18 mouse cellular contexts compared by ENCODE assay signal in the genomic region with DNA sequence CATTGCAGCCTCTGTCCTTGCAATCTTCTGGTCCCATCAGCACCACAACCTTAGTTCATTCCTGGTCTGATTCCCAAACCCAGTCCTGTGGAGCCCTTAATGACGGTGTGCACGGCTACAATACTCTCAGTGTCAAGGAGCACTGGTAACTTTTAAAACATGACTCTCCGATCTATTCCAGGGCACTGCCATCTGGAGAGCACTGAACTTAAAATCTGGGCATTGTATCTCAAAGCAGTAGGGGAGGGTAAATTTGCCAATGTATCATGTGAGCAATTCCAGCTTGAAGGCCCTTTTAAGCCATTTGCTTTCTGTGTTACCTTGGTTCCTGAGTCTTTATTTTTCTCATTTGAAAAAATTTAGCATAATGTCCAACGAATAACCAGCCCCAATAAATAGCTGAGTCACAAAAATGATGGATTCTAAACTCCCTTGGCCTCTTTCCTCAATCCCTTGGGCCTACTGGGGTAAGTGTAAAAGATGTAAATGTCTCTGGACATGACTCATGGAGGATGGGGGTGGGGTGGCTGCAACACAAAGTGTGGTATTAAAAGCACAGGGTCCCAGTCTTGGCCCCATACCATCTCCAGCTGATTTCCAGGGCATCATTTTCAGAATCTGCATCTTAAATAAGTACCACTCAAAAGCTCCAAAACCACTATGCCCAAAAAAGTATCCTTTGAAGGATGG.
DNase-seq lines count a peak whose midpoint lies in the region; ATAC-seq and TF ChIP-seq lines count a peak whose summit lies in the region.
"Had no signal": no experiment of that assay in that cellular context is flagged by ENCODE, and none has a peak within 500 bp of the region (broad histone marks: within the 10 kb centered on the region; RNA-seq: fewer than 3 reads in every experiment).

No protein-coding gene starts in this region.

- no peaks in the 10 kb centered on the region for H3K9me3 ChIP-seq in kidney, embryonic 14.5 days (ENCODE audit: control insufficient read depth, low read length)
- H3K9me3 ChIP-seq in neural tube, embryonic 13.5 days = no peaks in the 10 kb centered on the region
- H3K9me3 ChIP-seq: embryonic facial prominence, embryonic 10.5 days; heart, embryonic 15.5 days; intestine, embryonic 15.5 days; limb, embryonic 10.5 days; liver, embryonic 15.5 days; stomach, embryonic 15.5 days had no signal

- 0 out of 2 replicates have a peak overlapping the region, but pooled peaks have one; percentile 18 for H3K9ac ChIP-seq in kidney, embryonic 14.5 days (ENCODE audit: low read depth, low read length)
- no peak overlapping the region for H3K9ac ChIP-seq in neural tube, embryonic 13.5 days
- H3K9ac ChIP-seq: heart, embryonic 15.5 days; intestine, embryonic 15.5 days; liver, embryonic 15.5 days; stomach, embryonic 15.5 days had no signal

- H3K27me3 ChIP-seq in kidney, embryonic 14.5 days (ENCODE audit: control insufficient read depth, insufficient read depth, low read length) = no peaks in the 10 kb centered on the region
- no peaks in the 10 kb centered on the region for H3K27me3 ChIP-seq in neural tube, embryonic 13.5 days
- H3K27me3 ChIP-seq: heart, embryonic 15.5 days; intestine, embryonic 15.5 days; liver, embryonic 15.5 days; stomach, embryonic 15.5 days had no signal

- peak; percentile 76 for DNase-seq in cerebellum, adult 9-10 months
- no peak for DNase-seq in cerebellum, adult 11 months
- DNase-seq in kidney, adult 8-10 months = no peak
- no peak for DNase-seq in neural tube, embryonic 10.5 days (ENCODE audit: extremely low spot score, low spot score)
- DNase-seq in gastrocnemius, adult 2 months = no peak
- DNase-seq in layer of hippocampus, adult 8-10 months (ENCODE audit: low spot score in 2 of 2) = no peak
- DNase-seq: B cell, adult 2 months; thymus, postnatal 14 days had no signal

- no peaks in the 10 kb centered on the region for H3K4me1 ChIP-seq in kidney, embryonic 14.5 days (ENCODE audit: control insufficient read depth, insufficient read depth, low read length)
- H3K4me1 ChIP-seq in neural tube, embryonic 13.5 days (replicated peaks) = peaks cover 20% of the 10 kb centered on the region
- H3K4me1 ChIP-seq: intestine, embryonic 15.5 days; limb, embryonic 10.5 days; liver, embryonic 15.5 days; stomach, embryonic 15.5 days had no signal

- ATAC-seq in kidney, embryonic 14.5 days (ENCODE audit: low FRiP score, low TSS enrichment) = no peak
- no peak for ATAC-seq in neural tube, embryonic 13.5 days (ENCODE audit: low read depth)
- ATAC-seq: intestine, embryonic 15.5 days had no signal

- no peak for TF ChIP-seq CTCF in gastrocnemius, adult 2 months (IDR thresholded peaks at IDR 0.05)

- 65% methylated on average over 4 of the region's 4 CpGs for WGBS in kidney, embryonic 14.5 days
- WGBS in neural tube, embryonic 13.5 days = 70% methylated on average over 4 of the region's 4 CpGs

- H3K4me2 ChIP-seq in kidney, embryonic 14.5 days (replicated peaks; ENCODE audit: low read depth, low read length) = no peak overlapping the region
- H3K4me2 ChIP-seq in neural tube, embryonic 13.5 days = no peak overlapping the region
- H3K4me2 ChIP-seq: heart, embryonic 15.5 days; intestine, embryonic 15.5 days; liver, embryonic 15.5 days; stomach, embryonic 15.5 days had no signal

- peak overlapping the region; percentile 4; the same call in 1 of the 2 replicates for H3K27ac ChIP-seq in kidney, embryonic 14.5 days (ENCODE audit: low read depth, low read length)
- peak overlapping the region; percentile 62; the same call in 1 of the 2 replicates for H3K27ac ChIP-seq in neural tube, embryonic 13.5 days (replicated peaks)
- H3K27ac ChIP-seq in gastrocnemius, adult 2 months = no peak overlapping the region
- H3K27ac ChIP-seq: embryonic facial prominence, embryonic 10.5 days; heart, embryonic 15.5 days; intestine, embryonic 15.5 days; limb, embryonic 10.5 days; liver, embryonic 15.5 days; stomach, embryonic 15.5 days had no signal

- H3K4me3 ChIP-seq in kidney, embryonic 14.5 days (ENCODE audit: low read length) = no peak overlapping the region
- H3K4me3 ChIP-seq in neural tube, embryonic 13.5 days = no peak overlapping the region
- no peak overlapping the region for H3K4me3 ChIP-seq in gastrocnemius, adult 2 months
- H3K4me3 ChIP-seq: embryonic facial prominence, embryonic 10.5 days; heart, embryonic 15.5 days; intestine, embryonic 15.5 days; limb, embryonic 10.5 days; liver, embryonic 15.5 days; myocyte; stomach, embryonic 15.5 days had no signal

- intact Hi-C loops in gastrocnemius, adult 2 months (cut with DNase I) = no loop called here

- H3K36me3 ChIP-seq in kidney, embryonic 14.5 days (ENCODE audit: control insufficient read depth, insufficient read depth, low read length) = no peaks in the 10 kb centered on the region
- peaks cover 6% of the 10 kb centered on the region for H3K36me3 ChIP-seq in neural tube, embryonic 13.5 days
- H3K36me3 ChIP-seq: embryonic facial prominence, embryonic 10.5 days; G1E; heart, embryonic 15.5 days; intestine, embryonic 15.5 days; limb, embryonic 10.5 days; liver, embryonic 15.5 days; stomach, embryonic 15.5 days had no signal
